Mouse (Mus musculus) neutrophil, adult 65 days (primary cell): ENCODE results near the gene Arnt. TPM values are rescaled to one million over a fixed set of nuclear protein-coding genes. Genes with fewer than 3 reads are reported as not detected.

ENCODE experiments used
- total RNA-seq: library from RNA; stranded (reverse); gene quantifications from 2 replicates; pipeline ENCODE4 v1.2.4, GENCODE M21; 2023

Arnt gene
- 61.9 and 86.8 TPM in 2 replicates for total RNA-seq

DNA sequence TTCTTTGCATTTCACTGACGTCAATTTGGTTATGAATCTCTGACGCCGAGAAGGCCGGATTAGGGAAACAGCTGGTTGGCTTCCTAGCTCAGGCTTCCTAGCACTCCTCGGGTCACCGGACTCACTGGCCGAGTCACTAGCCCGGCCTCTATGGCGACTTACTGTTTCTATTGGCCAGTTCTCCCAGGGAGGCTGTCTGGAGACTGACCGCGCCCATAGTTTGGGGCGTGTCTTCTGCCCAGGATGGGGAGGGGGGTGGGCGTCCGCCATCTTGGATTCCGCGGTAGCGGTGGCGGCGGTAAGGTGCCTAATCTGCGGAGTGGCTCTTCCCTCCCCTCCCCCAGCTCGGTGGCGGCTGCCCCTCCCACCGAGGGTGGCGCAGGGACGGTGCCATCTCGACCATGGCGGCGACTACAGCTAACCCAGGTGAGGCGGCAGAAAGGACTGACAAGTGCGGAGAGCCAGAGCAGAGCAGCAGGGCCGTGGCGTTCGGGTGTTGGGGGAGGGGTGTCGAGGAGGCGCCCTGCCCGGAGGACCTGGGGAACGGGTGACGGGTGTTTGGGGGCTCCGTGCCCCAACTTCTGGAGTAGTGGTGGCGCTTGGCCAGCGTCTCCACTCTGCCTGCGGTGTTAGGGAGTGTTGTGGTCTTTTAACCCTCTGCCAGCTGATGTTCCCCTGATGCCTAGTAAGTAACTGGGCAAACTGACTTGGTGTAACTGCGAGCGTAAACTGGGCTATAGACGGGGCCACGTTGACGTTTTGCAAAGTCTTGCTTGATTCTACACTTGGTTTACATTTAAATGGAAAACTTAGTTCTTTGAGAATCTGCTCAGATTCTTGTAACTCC, at the start of gene Arnt:
Gene Arnt, plus strand, starts transcription at position 253 of the 847 bp plus-strand sequence.

DNA sequence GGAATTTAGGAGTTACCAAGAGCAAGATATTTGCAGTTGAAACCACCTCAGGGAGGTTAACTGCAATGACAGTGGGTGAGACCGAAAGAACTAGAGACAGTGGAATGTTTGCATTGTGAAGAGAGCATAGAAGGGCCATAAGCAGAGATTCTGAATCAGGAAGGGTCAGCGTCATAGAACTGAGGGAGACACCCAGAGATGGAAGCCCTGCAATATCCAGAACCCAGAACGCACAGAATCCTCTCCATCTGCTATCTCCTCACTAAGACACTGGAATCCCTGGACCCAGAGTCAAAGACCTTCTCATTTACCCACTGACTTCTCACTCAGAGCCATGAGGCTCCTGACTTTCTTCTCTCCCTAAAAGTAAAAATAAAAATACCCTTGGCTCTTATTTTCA, 31.4 kb upstream of the Arnt start, which contains the start of gene 4930558C23Rik:
Gene 4930558C23Rik, minus strand, starts transcription at position 101 of the 400 bp plus-strand sequence.

DNA sequence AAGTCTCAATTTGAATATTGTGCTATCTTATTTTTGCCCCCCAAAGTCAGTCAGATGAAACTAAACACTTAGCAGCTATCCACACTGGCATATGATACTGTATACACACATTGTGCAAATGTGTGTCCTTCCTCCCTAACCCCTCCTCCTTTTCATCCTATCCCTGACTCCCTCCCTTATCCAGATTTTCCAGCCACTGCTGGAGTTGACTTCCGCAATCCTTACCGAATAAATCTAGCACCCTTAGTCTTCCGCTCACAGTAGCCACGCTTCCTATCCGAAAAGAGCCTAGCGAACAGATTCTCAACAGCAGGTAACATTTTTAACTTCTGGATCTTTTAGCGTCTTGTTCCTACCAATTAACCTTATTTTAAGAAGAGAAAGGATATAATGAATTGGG, 64.8 kb downstream of the Arnt start, which contains the start of gene Ctsk:
Gene Ctsk, plus strand, starts transcription at position 233 of the 400 bp plus-strand sequence.

DNA sequence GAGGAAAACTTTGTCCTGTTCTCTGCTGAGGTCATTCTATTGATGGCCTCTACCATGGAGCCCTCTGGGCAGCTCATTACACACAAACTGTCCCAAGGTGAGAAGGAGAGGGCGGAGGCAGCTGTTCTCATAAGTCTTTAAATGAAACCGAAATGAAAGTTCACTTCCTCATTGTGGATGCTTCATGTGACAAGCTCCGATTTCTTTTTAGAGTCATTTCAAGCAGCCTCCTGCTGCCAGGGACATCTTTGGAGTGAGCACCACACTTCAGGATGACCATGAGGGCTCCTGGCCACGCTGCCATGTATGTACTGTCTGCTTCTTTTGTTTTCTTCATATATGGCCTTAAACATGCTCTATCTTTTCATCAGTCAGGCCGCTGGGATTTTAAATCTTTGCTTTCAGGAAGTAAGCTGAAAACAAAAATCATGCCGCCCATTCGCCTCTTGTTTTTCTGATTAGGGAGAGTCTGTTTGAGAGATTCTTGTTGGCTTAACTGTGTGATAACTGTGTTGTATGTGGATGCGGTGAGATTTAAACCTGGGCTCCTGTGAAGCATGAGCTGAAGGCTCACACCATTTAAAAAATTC, 92.5 kb downstream of the Arnt start, which contains the start of gene Ctss:
Gene Ctss, plus strand, starts transcription at position 165 of the 590 bp plus-strand sequence.

Other genes with a start within 250 kb of the Arnt start
- 35.0 and 43.7 TPM in 2 replicates for gene Gabpb2, start 216.5 kb upstream of the Arnt start, total RNA-seq
- 256 and 259 TPM in 2 replicates for gene Cdc42se1, start 205.7 kb upstream of the Arnt start, total RNA-seq
- gene Mllt11, start 202.2 kb upstream of the Arnt start, total RNA-seq: 1.3 and 2.7 TPM in 2 replicates
- gene Gm128, start 192.8 kb upstream of the Arnt start, total RNA-seq: 0.27 and 0.38 TPM in 2 replicates
- gene Bnipl, start 183.2 kb upstream of the Arnt start, total RNA-seq: not detected in 2 replicates
- gene Mindy1, start 153.0 kb upstream of the Arnt start, total RNA-seq: 188 and 238 TPM in 2 replicates
- 31.3 and 33.0 TPM in 2 replicates for gene Prune1, start 152.3 kb upstream of the Arnt start, total RNA-seq
- gene Anxa9, start 127.2 kb upstream of the Arnt start, total RNA-seq: 1.5 and 1.7 TPM in 2 replicates
- 135 and 163 TPM in 2 replicates for gene Cers2, start 119.6 kb upstream of the Arnt start, total RNA-seq
- gene Setdb1, start 77.2 kb upstream of the Arnt start, total RNA-seq: 15.1 and 20.1 TPM in 2 replicates
- not detected in 2 replicates for gene 4930558C23Rik, start 31.5 kb upstream of the Arnt start, total RNA-seq
- gene Ctsk, start 64.9 kb downstream of the Arnt start, total RNA-seq: 0.41 and 1.2 TPM in 2 replicates
- gene Ctss, start 92.4 kb downstream of the Arnt start, total RNA-seq: 118 and 145 TPM in 2 replicates
- not detected in 2 replicates for gene Hormad1, start 125.3 kb downstream of the Arnt start, total RNA-seq
- gene Golph3l, start 154.5 kb downstream of the Arnt start, total RNA-seq: 16.3 and 16.9 TPM in 2 replicates
- 78.0 and 82.9 TPM in 2 replicates for gene Ensa, start 190.6 kb downstream of the Arnt start, total RNA-seq
- gene Mcl1, start 224.4 kb downstream of the Arnt start, total RNA-seq: 918 and 970 TPM in 2 replicates